Mouse (Mus musculus): Measurements from ENCODE around the gene Cd163l1.

Gene Cd163l1

GRCm38 (mm10) chr7:140220375-140220774 is 2.3 kb downstream of the Cd163l1 start:
- no peak for DNase-seq (ENCODE audit: low read depth)

GRCm38 (mm10) chr7:140224209-140224608 is 6.1 kb downstream of the Cd163l1 start:
- DNase-seq (ENCODE audit: low read depth) = no peak

GRCm38 (mm10) chr7:140228476-140228875 is 10.4 kb downstream of the Cd163l1 start:
- DNase-seq (ENCODE audit: low read depth) = no peak

- DNase-seq (ENCODE audit: low read depth) = no peak
These were observed 13.0 kb downstream of the Cd163l1 start for GRCm38 (mm10) chr7:140231026-140231425.

GRCm38 (mm10) chr7:140233696-140234095 is 15.6 kb downstream of the Cd163l1 start:
- no peak for DNase-seq (ENCODE audit: low read depth)

- DNase-seq (ENCODE audit: low read depth) = no peak
These were observed 29.1 kb downstream of the Cd163l1 start, which contains the start of gene 5830411N06Rik for GRCm38 (mm10) chr7:140247216-140247615. 5830411N06Rik (plus strand) TSS chr7:140247284.

GRCm38 (mm10) chr7:140253780-140254299 is 35.8 kb downstream of the Cd163l1 start:
- no peak for DNase-seq (ENCODE audit: low read depth)

All from fibroblast of lung, adult 2 months (primary cell).